Mouse (Mus musculus) limb, embryonic 13.5 days (tissue): Measurements from ENCODE around the gene Dock4. TPM values are rescaled to one million over a fixed set of nuclear protein-coding genes. Genes with fewer than 3 reads are reported as not detected.

Experiments
- ATAC-seq: fragments of 200-750 bp; cut with Nextera tagmentation; 2 replicates; pipeline ENCODE4 v1.8.0; 2017; ENCODE audit warnings: low read depth, moderate number of reproducible peaks, moderate TSS enrichment; ENCODE audit not compliant: low FRiP score
- H3K27ac ChIP-seq: fragments of 300-500 bp; sonication (generic); 2 replicates; pipeline ENCODE4 v1.5.1; 2015; ENCODE audit warnings: inconsistent platforms, mild to moderate bottlenecking, moderate library complexity
- H3K27me3 ChIP-seq: fragments of 300-500 bp; sonication (generic); 2 replicates; pipeline ENCODE4 v1.6.1; 2015; ENCODE audit warnings: mild to moderate bottlenecking, inconsistent platforms
- H3K36me3 ChIP-seq: fragments of 300-500 bp; sonication (generic); 2 replicates; pipeline ENCODE4 v1.6.1; 2015; ENCODE audit warnings: inconsistent platforms, mild to moderate bottlenecking, moderate library complexity
- H3K4me1 ChIP-seq: fragments of 300-500 bp; sonication (generic); 2 replicates; pipeline ENCODE4 v1.6.1; 2015; ENCODE audit warnings: inconsistent platforms
- H3K4me2 ChIP-seq: fragments of 300-500 bp; sonication (generic); replicated peaks from 2 replicates; pipeline ENCODE4 v1.6.1; 2015; ENCODE audit warnings: inconsistent platforms, mild to moderate bottlenecking, moderate library complexity
- H3K4me3 ChIP-seq: fragments of 300-500 bp; sonication (generic); 2 replicates; pipeline ENCODE4 v1.5.1; 2015; ENCODE audit warnings: moderate library complexity, mild to moderate bottlenecking, inconsistent platforms
- H3K9ac ChIP-seq: fragments of 300-500 bp; sonication (generic); 2 replicates; pipeline ENCODE4 v1.6.1; 2015; ENCODE audit warnings: mild to moderate bottlenecking, inconsistent platforms
- H3K9me3 ChIP-seq: fragments of 300-500 bp; sonication (generic); 2 replicates; pipeline ENCODE4 v1.6.1; 2016; ENCODE audit warnings: inconsistent platforms
- WGBS: fragments of 180-500 bp; shearing (Covaris S2); methylation state at CpG from one replicate; pipeline ENCODE4 v1.1.7; 2015; 5-methylcytosine and 5-hydroxymethylcytosine counted together
- polyA plus RNA-seq: library from polyadenylated mRNA; unstranded; fragments of >200 nt; fragmentation: Nextera tagmentation; extraction: Ambion mirVana; gene quantifications from 2 replicates; pipeline ENCODE4 v1.2.1, GENCODE M21; 2015

Gene Dock4
- polyA plus RNA-seq, 1 experiment from 2014 or later = 19.1 TPM

- Histone ChIP-seq H3K9ac (no peak overlapping the region), H3K9me3 (no peaks in the 10 kb centered on the region), H3K36me3 (no peaks in the 10 kb centered on the region), H3K27me3 (no peaks in the 10 kb centered on the region), H3K4me1 (no peaks in the 10 kb centered on the region), H3K4me2 (no peak overlapping the region), H3K27ac (no peak overlapping the region), H3K4me3 (no peak overlapping the region)
- 53% methylated on average over 1 of the region's 1 CpGs for whole genome bisulfite sequencing
- ATAC-seq = no peak
Observed at GRCm38 (mm10) chr12:40888829-40889228, 443.1 kb downstream of the Dock4 start.

- H3K9me3 ChIP-seq = no peaks in the 10 kb centered on the region
- H3K27ac ChIP-seq = no peak overlapping the region
- no peaks in the 10 kb centered on the region for H3K4me1 ChIP-seq
- WGBS = 78% methylated on average over 3 of the region's 3 CpGs
- no peak overlapping the region for H3K4me2 ChIP-seq
- no peak for ATAC-seq
- H3K27me3 ChIP-seq = no peaks in the 10 kb centered on the region
- H3K4me3 ChIP-seq = no peak overlapping the region
- no peak overlapping the region for H3K9ac ChIP-seq
- no peaks in the 10 kb centered on the region for H3K36me3 ChIP-seq
Observed at GRCm38 (mm10) chr12:40889534-40889933, 443.8 kb downstream of the Dock4 start.

GRCm38 (mm10) chr12:40891168-40891567, 445.4 kb downstream of the Dock4 start:
- Histone ChIP-seq H3K4me3 (no peak overlapping the region), H3K9ac (no peak overlapping the region), H3K4me1 (no peaks in the 10 kb centered on the region), H3K4me2 (no peak overlapping the region), H3K36me3 (no peaks in the 10 kb centered on the region), H3K27me3 (no peaks in the 10 kb centered on the region), H3K9me3 (no peaks in the 10 kb centered on the region), H3K27ac (no peak overlapping the region)
- ATAC-seq = no peak

- 0 out of 2 replicates have a peak, but pooled peaks cover 3% of the 10 kb centered on the region for H3K4me1 ChIP-seq
- H3K27ac ChIP-seq = no peak overlapping the region
- no peak for ATAC-seq
- 65% methylated on average over 5 of the region's 7 CpGs for WGBS
- no peak overlapping the region for H3K4me2 ChIP-seq
- H3K9ac ChIP-seq = no peak overlapping the region
- H3K4me3 ChIP-seq = no peak overlapping the region
- no peaks in the 10 kb centered on the region for H3K9me3 ChIP-seq
- no peaks in the 10 kb centered on the region for H3K36me3 ChIP-seq
- H3K27me3 ChIP-seq = no peaks in the 10 kb centered on the region
Observed at GRCm38 (mm10) chr12:40893741-40894140, 448.0 kb downstream of the Dock4 start.

- Histone ChIP-seq H3K4me2 (no peak overlapping the region), H3K27ac (no peak overlapping the region), H3K9ac (no peak overlapping the region), H3K4me3 (no peak overlapping the region), H3K36me3 (no peaks in the 10 kb centered on the region), H3K9me3 (no peaks in the 10 kb centered on the region), H3K27me3 (no peaks in the 10 kb centered on the region), H3K4me1 (0 out of 2 replicates have a peak, but pooled peaks cover 3% of the 10 kb centered on the region)
- 78% methylated on average over 5 of the region's 5 CpGs for WGBS
- ATAC-seq = no peak
Observed at GRCm38 (mm10) chr12:40894695-40895094, 448.9 kb downstream of the Dock4 start.

Other genes starting within 250 kb of the Dock4 start
- 0.67 and 1.3 TPM in 2 replicates for gene Lsmem1, start 246.5 kb upstream of the Dock4 start, polyA plus RNA-seq
- 109 and 118 TPM in 2 replicates for gene Ifrd1, start 197.4 kb upstream of the Dock4 start, polyA plus RNA-seq
- 36.4 and 37.6 TPM in 2 replicates for gene Zfp277, start 50 bp upstream of the Dock4 start, polyA plus RNA-seq